Mouse (Mus musculus) midbrain, postnatal 0 days (tissue): ENCODE measurements around the gene Gm21149. TPM values are rescaled to one million over a fixed set of nuclear protein-coding genes. Genes with fewer than 3 reads are reported as not detected.
A peak's percentile ranks its signal among the peaks of the same experiment; 100 is the strongest.
"Not testable (repeated sequence)": the region's sequence is repeated elsewhere in the genome, so short reads cannot be mapped to it uniquely, and the experiment has no call there.

Source experiments
- ATAC-seq: fragments of 200-750 bp; cut with Nextera tagmentation; 2 replicates; pipeline ENCODE4 v1.8.0; 2017; ENCODE audit warnings: moderate number of reproducible peaks, mild to moderate bottlenecking, moderate TSS enrichment, moderate library complexity; ENCODE audit not compliant: low FRiP score
- DNase-seq: peaks from one replicate; pipeline ENCODE4 v3.0.0-alpha.2; 2015; ENCODE audit warnings: low spot score
- H3K27ac ChIP-seq: fragments of 300-500 bp; sonication (generic); 2 replicates; pipeline ENCODE4 v1.5.1; 2014; ENCODE audit warnings: low read depth, mild to moderate bottlenecking, low read length, mixed read lengths
- H3K27me3 ChIP-seq: fragments of 300-500 bp; sonication (generic); 2 replicates; pipeline ENCODE4 v1.6.1; 2014; ENCODE audit warnings: low read length, control low read depth, mixed read lengths; ENCODE audit not compliant: insufficient read depth
- H3K36me3 ChIP-seq: fragments of 300-500 bp; sonication (generic); 2 replicates; pipeline ENCODE4 v1.6.1; 2014; ENCODE audit warnings: low read length, control low read depth, mixed read lengths; ENCODE audit not compliant: insufficient read depth
- H3K4me1 ChIP-seq: fragments of 300-500 bp; sonication (generic); 2 replicates; pipeline ENCODE4 v1.6.1; 2014; ENCODE audit warnings: mild to moderate bottlenecking, control low read depth, antibody characterized with exemption, low read length, mixed read lengths; ENCODE audit not compliant: insufficient read depth
- H3K4me2 ChIP-seq: fragments of 300-500 bp; sonication (generic); 2 replicates; pipeline ENCODE4 v1.6.1; 2014; ENCODE audit warnings: low read depth, mild to moderate bottlenecking, low read length, mixed read lengths; ENCODE audit not compliant: poor library complexity, severe bottlenecking
- H3K4me3 ChIP-seq: fragments of 300-500 bp; sonication (generic); 2 replicates; pipeline ENCODE4 v1.5.1; 2014; ENCODE audit warnings: low read depth, mild to moderate bottlenecking, low read length, moderate library complexity
- H3K9ac ChIP-seq: fragments of 300-500 bp; sonication (generic); replicated peaks from 2 replicates; pipeline ENCODE4 v1.6.1; 2014; ENCODE audit warnings: mild to moderate bottlenecking, low read length, moderate library complexity, mixed read lengths; ENCODE audit not compliant: poor library complexity, severe bottlenecking
- H3K9me3 ChIP-seq: fragments of 300-500 bp; sonication (generic); 2 replicates; pipeline ENCODE4 v1.6.1; 2016; ENCODE audit warnings: low read length, control low read depth
- CTCF ChIP-seq: IDR thresholded peaks from 2 replicates; pipeline ENCODE4 v1.5.1; 2016; ENCODE audit warnings: antibody characterized with exemption, mild to moderate bottlenecking
- WGBS: fragments of 180-500 bp; shearing (Covaris S2); extraction: QIAGEN DNeasy Blood & Tissue Kit; methylation state at CpG from one replicate; pipeline ENCODE4 v1.1.7; 2014; 5-methylcytosine and 5-hydroxymethylcytosine counted together
- polyA plus RNA-seq: library from polyadenylated mRNA; unstranded; fragments of >200 nt; fragmentation: Nextera tagmentation; extraction: Ambion mirVana; gene quantifications from 2 replicates; pipeline ENCODE4 v1.2.1, GENCODE M21; 2015
- total RNA-seq: library from RNA; depleted of rRNA; stranded (reverse); fragments of >200 nt; gene quantifications from 2 replicates; pipeline ENCODE4 v1.2.3, GENCODE M21; 2014; rRNA removed

Gm21149 gene
- not detected in 2 replicates for total RNA-seq
- not detected in 2 replicates for polyA plus RNA-seq

GRCm38 (mm10) chr5:15476423-15476822 lies at the start of gene Gm21149:
TSS of gene Gm21149 (minus strand) at chr5:15476523.
- H3K9me3 ChIP-seq = peaks cover 18% of the 10 kb centered on the region
- 51% methylated on average over 1 of the region's 1 CpGs for WGBS
- H3K36me3 ChIP-seq, H3K9ac ChIP-seq, H3K27me3 ChIP-seq, H3K4me2 ChIP-seq, DNase-seq, ATAC-seq, H3K4me3 ChIP-seq, H3K4me1 ChIP-seq, H3K27ac ChIP-seq: not testable (repeated sequence)

- not testable (repeated sequence) for H3K4me2 ChIP-seq, H3K36me3 ChIP-seq, H3K4me3 ChIP-seq, H3K9ac ChIP-seq, H3K27me3 ChIP-seq, H3K4me1 ChIP-seq, H3K27ac ChIP-seq, DNase-seq, ATAC-seq
- TF ChIP-seq CTCF = peak; percentile 14; the same call in 1 of the 2 replicates
- H3K9me3 ChIP-seq = peaks cover 15% of the 10 kb centered on the region
Observed at GRCm38 (mm10) chr5:15522470-15522869, 46.1 kb upstream of the Gm21149 start.

DNA sequence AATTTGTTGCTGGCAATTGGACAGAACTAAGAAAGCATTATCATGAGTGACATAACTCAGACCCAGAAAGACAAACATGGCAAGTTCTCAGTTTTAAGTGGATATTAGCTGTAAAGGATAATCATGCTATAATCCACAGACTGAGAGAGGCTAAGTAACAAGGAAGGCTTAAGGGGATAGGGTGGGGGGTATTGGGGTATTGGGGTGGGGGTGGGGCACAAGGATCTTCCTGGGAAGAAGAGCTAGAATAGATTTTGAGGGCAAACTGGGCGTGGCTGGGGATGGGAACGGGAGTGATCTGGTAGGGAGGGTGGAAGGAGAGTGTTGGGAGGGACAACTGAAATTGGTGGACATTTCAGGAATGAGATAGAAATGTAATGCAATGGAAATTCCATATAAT lies 45.7 kb upstream of the Gm21149 start:
- not testable (repeated sequence) for H3K4me3 ChIP-seq, H3K36me3 ChIP-seq, ATAC-seq, H3K9ac ChIP-seq, DNase-seq, H3K27me3 ChIP-seq, H3K4me1 ChIP-seq, H3K27ac ChIP-seq, H3K4me2 ChIP-seq
- peaks cover 13% of the 10 kb centered on the region; the same call in 1 of the 2 replicates for H3K9me3 ChIP-seq
- 42% methylated on average over 2 of the region's 2 CpGs for WGBS

GRCm38 (mm10) chr5:15520418-15520817 lies 44.1 kb upstream of the Gm21149 start:
- not testable (repeated sequence) for H3K27ac ChIP-seq, H3K36me3 ChIP-seq, ATAC-seq, H3K9me3 ChIP-seq, H3K27me3 ChIP-seq, DNase-seq, H3K9ac ChIP-seq, H3K4me2 ChIP-seq, H3K4me1 ChIP-seq, H3K4me3 ChIP-seq
- 26% methylated on average over 5 of the region's 5 CpGs for WGBS
- TF ChIP-seq CTCF = peak; percentile 53

DNA sequence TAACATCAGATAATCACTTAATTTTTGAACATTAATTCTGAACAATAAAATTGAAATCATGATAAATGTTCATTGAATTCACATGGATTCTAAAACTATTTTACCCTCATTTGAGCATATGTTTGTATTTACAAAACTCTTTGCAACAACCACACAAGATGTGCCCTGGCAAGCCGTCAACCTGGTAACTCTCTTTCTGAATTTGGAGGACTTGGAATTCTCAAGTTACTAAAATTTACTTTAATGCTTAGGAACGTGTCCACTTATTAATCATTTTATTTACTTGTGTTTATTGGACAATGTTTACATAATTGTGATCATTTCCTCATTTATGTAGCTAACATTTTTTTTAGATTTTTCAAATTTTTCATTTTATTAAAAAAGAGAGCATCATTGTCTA lies 40.8 kb upstream of the Gm21149 start:
- not testable (repeated sequence) for H3K36me3 ChIP-seq, H3K27ac ChIP-seq, H3K9me3 ChIP-seq, H3K27me3 ChIP-seq, H3K4me2 ChIP-seq, H3K9ac ChIP-seq, DNase-seq, H3K4me3 ChIP-seq, H3K4me1 ChIP-seq
- WGBS = 73% methylated on average over 2 of the region's 2 CpGs
- 0 out of 2 replicates have a peak, but pooled peaks have one; percentile 44 for ATAC-seq

GRCm38 (mm10) chr5:15512236-15512635 lies 35.9 kb upstream of the Gm21149 start:
- not testable (repeated sequence) for H3K27me3 ChIP-seq, H3K4me1 ChIP-seq, DNase-seq, H3K4me3 ChIP-seq, H3K36me3 ChIP-seq, H3K9ac ChIP-seq, H3K4me2 ChIP-seq, H3K27ac ChIP-seq
- peak; percentile 59; the same call in 1 of the 2 replicates for ATAC-seq
- peaks cover 25% of the 10 kb centered on the region for H3K9me3 ChIP-seq
- WGBS = 59% methylated on average over 3 of the region's 3 CpGs

DNA sequence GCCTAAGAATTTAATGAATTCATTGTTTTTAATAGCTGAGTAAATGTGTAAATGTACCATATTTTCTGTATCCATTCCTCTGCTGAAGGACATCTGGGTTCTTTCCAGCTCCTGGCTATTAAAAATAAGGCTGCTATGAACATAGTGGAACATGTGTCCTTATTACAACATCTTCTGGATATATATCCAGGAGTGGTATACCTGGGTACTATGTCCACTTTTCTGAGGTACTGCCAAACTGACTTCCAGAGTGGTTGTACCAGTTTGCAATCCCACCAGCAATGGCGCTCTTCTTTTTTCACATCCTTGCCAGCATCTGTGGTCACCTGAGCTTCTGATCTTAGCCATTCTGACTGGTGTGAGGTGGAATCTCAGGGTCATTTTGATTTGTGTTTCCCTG lies 33.6 kb upstream of the Gm21149 start:
- H3K27ac ChIP-seq, H3K4me3 ChIP-seq, ATAC-seq, DNase-seq, H3K27me3 ChIP-seq, H3K4me1 ChIP-seq, H3K9ac ChIP-seq, H3K36me3 ChIP-seq, H3K4me2 ChIP-seq: not testable (repeated sequence)
- WGBS = 84% methylated on average over 1 of the region's 1 CpGs
- H3K9me3 ChIP-seq = peaks cover 37% of the 10 kb centered on the region
